Mouse (Mus musculus): ENCODE data around the gene Sebox.
"Not testable (repeated sequence)": the region's sequence is repeated elsewhere in the genome, so short reads cannot be mapped to it uniquely, and the experiment has no call there.

Sebox gene

GRCm38 (mm10) chr11:78497544-78498522 lies 5.4 kb upstream of the Sebox start, which contains the start of gene Sarm1:
TSS of gene Sarm1 (minus strand) at chr11:78497754.
- DNase-seq (ENCODE audit: low spot score in 2 of 2) = peak; percentile 95 to 96

GRCm38 (mm10) chr11:78499004-78499403 lies 4.2 kb upstream of the Sebox start, which contains the start of gene Vtn:
TSS of gene Vtn (plus strand) at chr11:78499091.
- no peak for DNase-seq (ENCODE audit: low spot score in 2 of 2)

- DNase-seq (ENCODE audit: low spot score in 2 of 2) = no peak
These were observed 3.7 kb upstream of the Sebox start for GRCm38 (mm10) chr11:78499543-78499942.

GRCm38 (mm10) chr11:78500623-78501202 lies 2.5 kb upstream of the Sebox start:
- DNase-seq (ENCODE audit: low spot score in 2 of 2) = no peak

DNA sequence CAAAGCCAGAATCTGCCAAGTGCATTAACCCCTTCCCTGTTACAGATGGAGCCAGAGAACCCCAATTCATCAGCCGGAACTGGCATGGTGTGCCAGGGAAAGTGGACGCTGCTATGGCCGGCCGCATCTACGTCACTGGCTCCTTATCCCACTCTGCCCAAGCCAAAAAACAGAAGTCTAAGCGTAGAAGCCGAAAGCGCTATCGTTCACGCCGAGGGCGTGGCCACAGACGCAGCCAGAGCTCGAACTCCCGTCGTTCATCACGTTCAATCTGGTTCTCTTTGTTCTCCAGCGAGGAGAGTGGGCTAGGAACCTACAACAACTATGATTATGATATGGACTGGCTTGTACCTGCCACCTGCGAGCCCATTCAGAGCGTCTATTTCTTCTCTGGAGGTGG lies 1.7 kb upstream of the Sebox start:
- DNase-seq (ENCODE audit: low spot score in 2 of 2) = no peak

DNA sequence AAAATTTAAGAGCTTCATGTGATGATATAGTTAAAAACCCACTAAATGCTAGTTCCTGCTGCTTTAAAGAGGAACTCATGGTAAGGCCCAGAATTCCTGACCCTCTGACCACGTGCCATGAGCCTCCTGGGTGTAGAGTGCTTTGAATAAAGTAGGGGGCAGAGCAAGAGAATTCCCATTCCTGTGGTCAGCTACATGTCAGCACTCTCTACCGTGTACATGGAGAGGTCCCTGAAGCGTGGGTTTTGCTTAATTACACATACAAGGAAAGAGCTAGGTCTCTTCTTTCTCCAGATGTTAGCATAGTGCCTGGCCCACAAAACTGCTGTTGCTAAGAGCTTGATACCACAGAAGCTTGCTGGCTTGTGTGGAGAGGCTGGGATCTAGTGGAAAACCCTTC lies 2.2 kb downstream of the Sebox start:
- no peak for DNase-seq (ENCODE audit: low spot score in 2 of 2)

GRCm38 (mm10) chr11:78509148-78509547 lies 5.9 kb downstream of the Sebox start:
- DNase-seq (ENCODE audit: low spot score in 2 of 2) = no peak

GRCm38 (mm10) chr11:78512025-78512957 lies 9.0 kb downstream of the Sebox start, which contains the start of the genes Tmem199 and Poldip2:
TSS of gene Tmem199 (minus strand) at chr11:78512172.
TSS of gene Poldip2 (plus strand) at chr11:78512193.
- DNase-seq (ENCODE audit: low spot score in 2 of 2) = peak; percentile 87 to 91

GRCm38 (mm10) chr11:78513106-78513790 lies 10.0 kb downstream of the Sebox start:
- no peak for DNase-seq (ENCODE audit: low spot score in 2 of 2)

GRCm38 (mm10) chr11:78515549-78516325 lies 12.5 kb downstream of the Sebox start:
- no peak for DNase-seq (ENCODE audit: low spot score in 2 of 2)

DNA sequence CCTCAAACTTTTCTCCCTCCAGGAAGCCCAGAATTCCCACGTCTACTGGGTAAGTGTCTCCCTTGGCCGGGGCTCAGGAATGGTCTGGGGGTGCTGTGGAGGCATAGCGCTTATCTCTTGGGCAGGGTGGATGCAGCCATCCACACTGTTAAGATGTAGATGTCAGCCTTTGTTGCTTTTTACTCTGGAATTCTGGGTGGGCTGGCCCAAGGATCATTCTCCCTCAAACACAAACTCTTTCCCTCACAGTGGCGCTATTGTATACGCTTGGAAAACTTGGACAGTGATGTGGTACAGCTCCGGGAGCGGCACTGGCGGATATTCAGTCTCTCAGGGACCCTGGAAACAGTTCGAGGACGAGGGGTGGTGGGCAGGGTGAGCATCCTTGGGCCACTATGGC lies 15.7 kb downstream of the Sebox start:
- DNase-seq (ENCODE audit: low spot score in 2 of 2) = no peak

DNA sequence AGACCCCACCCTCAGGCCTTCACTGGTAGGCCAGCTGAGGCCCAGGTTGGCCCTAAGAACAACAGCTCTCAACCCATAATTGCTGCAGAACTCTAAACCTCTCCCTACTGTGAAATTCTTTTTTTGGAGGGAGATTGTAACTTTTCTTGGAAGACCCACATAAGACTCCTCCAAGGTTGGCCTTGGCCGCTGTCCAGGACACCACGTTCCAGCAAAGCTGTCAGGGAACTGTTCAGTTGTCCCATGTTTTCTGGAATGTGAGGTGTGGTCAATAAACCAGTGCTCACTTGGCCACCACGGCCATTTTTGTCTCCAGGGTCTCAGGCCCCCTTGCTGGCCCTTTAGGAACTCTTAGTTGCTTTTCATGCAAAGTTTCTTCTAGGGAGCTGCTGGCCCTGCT lies 18.6 kb downstream of the Sebox start:
- no peak for DNase-seq (ENCODE audit: low spot score in 2 of 2)

DNA sequence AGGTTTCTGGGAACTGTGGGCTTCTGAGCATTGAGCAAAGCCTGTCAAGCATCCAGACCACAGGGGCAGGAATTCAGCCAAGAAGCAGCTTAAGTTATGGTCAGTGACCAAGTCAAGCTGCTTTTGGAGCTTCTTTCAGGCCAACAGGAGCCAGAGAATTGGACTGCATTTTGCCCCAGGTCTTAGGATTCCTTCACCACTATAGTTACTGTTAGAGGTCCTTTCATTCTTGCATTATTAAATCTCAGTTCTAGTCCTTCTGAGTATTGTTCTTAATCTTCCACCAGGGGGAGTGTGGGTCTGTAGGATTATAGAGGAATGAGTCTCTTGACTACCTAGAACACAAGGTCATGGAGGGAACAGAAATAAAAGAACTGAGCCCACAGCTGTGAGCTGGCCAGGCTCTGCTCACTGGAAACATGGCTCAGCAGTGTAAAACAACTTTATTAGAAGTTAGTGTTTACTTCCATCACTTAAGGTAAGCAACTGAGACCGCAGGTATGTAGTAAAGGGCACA lies 19.3 kb downstream of the Sebox start:
- no peak for DNase-seq (ENCODE audit: low spot score in 2 of 2)

- DNase-seq (ENCODE audit: low spot score in 2 of 2) = no peak
These were observed 20.2 kb downstream of the Sebox start for GRCm38 (mm10) chr11:78523241-78523955.

- DNase-seq (ENCODE audit: low spot score in 2 of 2) = no peak
These were observed 21.6 kb downstream of the Sebox start for GRCm38 (mm10) chr11:78524838-78525237.

DNA sequence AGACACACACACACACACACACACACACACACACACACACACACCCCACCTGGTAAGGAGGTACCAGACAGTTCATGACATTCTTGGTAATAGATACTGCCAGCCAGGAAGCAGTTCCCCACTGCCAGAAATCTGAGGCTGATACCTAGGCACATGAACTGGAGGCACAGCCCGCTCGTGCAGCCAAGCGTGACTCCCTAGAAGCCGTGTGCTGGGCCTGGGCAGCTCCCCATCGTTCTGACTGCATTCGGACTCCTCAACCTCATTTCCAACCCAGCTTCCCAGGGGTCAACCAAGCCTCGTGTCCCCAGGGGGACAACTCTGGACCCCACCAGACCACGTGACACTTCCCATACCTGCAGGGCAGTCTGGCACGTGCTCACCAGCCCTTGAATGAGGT lies 25.5 kb downstream of the Sebox start:
- DNase-seq (ENCODE audit: low spot score in 2 of 2) = no peak

DNA sequence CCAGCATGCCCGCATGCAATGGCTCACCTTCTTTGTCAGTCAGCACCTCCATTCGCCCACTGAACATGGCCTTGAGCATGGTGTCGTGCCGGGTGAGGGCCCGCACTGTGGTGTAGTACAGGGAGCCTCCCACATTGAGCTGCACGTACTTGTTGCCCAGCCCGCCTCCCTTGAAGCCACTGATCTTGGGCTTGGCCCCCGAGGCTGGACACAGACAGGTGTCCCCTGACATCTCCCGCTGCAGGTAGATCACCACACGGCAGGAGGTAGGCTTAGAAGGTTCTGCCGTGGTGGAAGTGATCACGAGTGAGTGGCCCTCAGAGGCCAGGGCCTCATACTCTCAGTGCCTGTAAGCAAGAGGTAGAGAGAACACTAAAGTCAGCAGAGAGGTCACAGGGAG lies 26.8 kb downstream of the Sebox start:
- no peak for DNase-seq (ENCODE audit: low spot score in 2 of 2)

- DNase-seq (ENCODE audit: low spot score in 2 of 2) = no peak
These were observed 27.8 kb downstream of the Sebox start for GRCm38 (mm10) chr11:78531046-78531445.

DNA sequence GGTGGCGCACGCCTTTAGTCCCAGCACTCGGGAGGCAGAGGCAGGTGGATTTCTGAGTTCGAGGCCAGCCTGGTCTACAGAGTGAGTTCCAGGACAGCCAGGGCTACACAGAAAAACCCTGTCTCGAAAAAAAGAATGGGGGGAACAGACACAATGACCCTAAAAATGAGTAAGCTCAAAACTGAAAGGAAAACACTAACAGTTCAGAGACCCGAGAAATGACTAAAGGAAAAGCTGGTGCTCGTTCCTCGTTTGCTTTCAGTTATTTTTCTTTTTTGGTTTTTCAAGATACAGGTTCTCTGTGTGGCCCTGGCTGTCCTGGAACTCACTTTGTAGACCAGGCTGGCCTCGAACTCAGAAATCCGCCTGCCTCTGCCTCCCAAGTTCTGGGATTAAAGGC lies 28.3 kb downstream of the Sebox start:
- not testable (repeated sequence) for DNase-seq (ENCODE audit: low spot score in 2 of 2)

Measured in spleen, postnatal 36 days (tissue).